Mouse (Mus musculus) lung, adult 2 months (tissue): ENCODE measurements around the gene Dbh.

Source experiments
- CTCF ChIP-seq: fragments of 200-500 bp; IDR thresholded peaks from 2 replicates; pipeline ENCODE4 v1.5.1; 2011; ENCODE audit warnings: mild to moderate bottlenecking, low read length, control low read depth; ENCODE audit not compliant: insufficient read depth
- POLR2A ChIP-seq: fragments of 200-500 bp; IDR thresholded peaks from 2 replicates; pipeline ENCODE4 v1.6.1; 2011; ENCODE audit warnings: low read depth, mild to moderate bottlenecking, control low read depth, low read length, borderline replicate concordance; ENCODE audit errors: extremely low read depth

- TF ChIP-seq CTCF, result no peak
- no peak for TF ChIP-seq POLR2A
Observed at GRCm38 (mm10) chr2:27163851-27164250, 1.2 kb upstream of the Dbh start.
